In genomic region chr7:37911802-37912122, GRCm38 (mm10) we compare ENCODE assay signal across 14 mouse cellular contexts.
DNase-seq lines count a peak whose midpoint lies in the region; ATAC-seq and TF ChIP-seq lines count a peak whose summit lies in the region.
"Had no signal": no experiment of that assay in that cellular context is flagged by ENCODE, and none has a peak within 500 bp of the region (broad histone marks: within the 10 kb centered on the region; RNA-seq: fewer than 3 reads in every experiment).

No protein-coding gene starts in this region.

- 7% methylated on average over 3 of the region's 3 CpGs for WGBS in forebrain, embryonic 12.5 days
- WGBS in forebrain, embryonic 13.5 days: 22% methylated on average over 3 of the region's 3 CpGs
- WGBS in lung, embryonic 14.5 days: 26% methylated on average over 3 of the region's 3 CpGs
- 21% methylated on average over 3 of the region's 3 CpGs for WGBS in lung, postnatal 0 days
- 30% methylated on average over 3 of the region's 3 CpGs for WGBS in embryonic facial prominence, embryonic 10.5 days
- 26% methylated on average over 3 of the region's 3 CpGs for WGBS in midbrain, embryonic 13.5 days

- no peaks in the 10 kb centered on the region for H3K36me3 ChIP-seq in forebrain, embryonic 12.5 days (replicated peaks)
- no peaks in the 10 kb centered on the region for H3K36me3 ChIP-seq in forebrain, embryonic 13.5 days (ENCODE audit: poor library complexity, severe bottlenecking)
- no peaks in the 10 kb centered on the region for H3K36me3 ChIP-seq in lung, embryonic 14.5 days (ENCODE audit: insufficient read depth)
- H3K36me3 ChIP-seq in lung, postnatal 0 days (ENCODE audit: insufficient read depth, low read length): no peaks in the 10 kb centered on the region
- H3K36me3 ChIP-seq in embryonic facial prominence, embryonic 10.5 days (replicated peaks): no peaks in the 10 kb centered on the region
- no peaks in the 10 kb centered on the region for H3K36me3 ChIP-seq in midbrain, embryonic 13.5 days
- H3K36me3 ChIP-seq: hindbrain, embryonic 13.5 days; liver, embryonic 15.5 days had no signal

- no peak for ATAC-seq in forebrain, embryonic 12.5 days (ENCODE audit: low FRiP score)
- no peak; the same call in 1 of the 2 replicates for ATAC-seq in forebrain, embryonic 13.5 days
- ATAC-seq in lung, embryonic 14.5 days (ENCODE audit: insufficient read depth): peak; percentile 63
- ATAC-seq in lung, postnatal 0 days: no peak
- peak; percentile 62 for ATAC-seq in midbrain, embryonic 13.5 days

- H3K9ac ChIP-seq in forebrain, embryonic 12.5 days: no peak overlapping the region
- H3K9ac ChIP-seq in forebrain, embryonic 13.5 days: no peak overlapping the region
- H3K9ac ChIP-seq in lung, embryonic 14.5 days: no peak overlapping the region
- no peak overlapping the region for H3K9ac ChIP-seq in lung, postnatal 0 days (replicated peaks; ENCODE audit: low read depth)
- no peak overlapping the region for H3K9ac ChIP-seq in midbrain, embryonic 13.5 days (replicated peaks)
- H3K9ac ChIP-seq: hindbrain, embryonic 13.5 days; liver, embryonic 15.5 days had no signal

- TF ChIP-seq CTCF in lung, embryonic 14.5 days (IDR thresholded peaks at IDR 0.05; ENCODE audit: low read depth): no peak
- TF ChIP-seq CTCF in lung, postnatal 0 days (IDR thresholded peaks at IDR 0.05): no peak

- no peak overlapping the region for H3K4me3 ChIP-seq in forebrain, embryonic 12.5 days (replicated peaks)
- no peak overlapping the region for H3K4me3 ChIP-seq in forebrain, embryonic 13.5 days
- no peak overlapping the region for H3K4me3 ChIP-seq in lung, embryonic 14.5 days (ENCODE audit: low read depth, low read length)
- H3K4me3 ChIP-seq in lung, postnatal 0 days (ENCODE audit: low read depth, low read length): no peak overlapping the region
- no peak overlapping the region for H3K4me3 ChIP-seq in embryonic facial prominence, embryonic 10.5 days
- H3K4me3 ChIP-seq in midbrain, embryonic 13.5 days (replicated peaks): no peak overlapping the region
- H3K4me3 ChIP-seq: hindbrain, embryonic 13.5 days; liver, embryonic 15.5 days had no signal

- H3K27ac ChIP-seq in forebrain, embryonic 12.5 days: peak overlapping the region; percentile 38; the same call in 1 of the 2 replicates
- no peak overlapping the region for H3K27ac ChIP-seq in forebrain, embryonic 13.5 days
- peak overlapping the region; percentile 2; the same call in 1 of the 2 replicates for H3K27ac ChIP-seq in lung, embryonic 14.5 days (ENCODE audit: low read depth)
- no peak overlapping the region for H3K27ac ChIP-seq in lung, postnatal 0 days (ENCODE audit: low read length)
- H3K27ac ChIP-seq in embryonic facial prominence, embryonic 10.5 days (replicated peaks): peak overlapping the region; percentile 72
- H3K27ac ChIP-seq in midbrain, embryonic 13.5 days: no peak overlapping the region
- H3K27ac ChIP-seq: hindbrain, embryonic 13.5 days; liver, embryonic 15.5 days had no signal

- H3K4me1 ChIP-seq in forebrain, embryonic 12.5 days: peaks cover 18% of the 10 kb centered on the region
- H3K4me1 ChIP-seq in forebrain, embryonic 13.5 days: peaks cover 23% of the 10 kb centered on the region
- H3K4me1 ChIP-seq in lung, embryonic 14.5 days (ENCODE audit: insufficient read depth): no peaks in the 10 kb centered on the region
- H3K4me1 ChIP-seq in lung, postnatal 0 days (ENCODE audit: insufficient read depth, low read depth, low read length): no peaks in the 10 kb centered on the region
- peaks cover 37% of the 10 kb centered on the region for H3K4me1 ChIP-seq in embryonic facial prominence, embryonic 10.5 days
- peaks cover 21% of the 10 kb centered on the region; the same call in 1 of the 2 replicates for H3K4me1 ChIP-seq in midbrain, embryonic 13.5 days (replicated peaks)
- H3K4me1 ChIP-seq: liver, embryonic 15.5 days had no signal

- TF ChIP-seq EP300 in lung, postnatal 0 days (IDR thresholded peaks at IDR 0.05): no peak

- no peak for DNase-seq in lung, embryonic 14.5 days
- DNase-seq in lung, postnatal 0 days (ENCODE audit: low spot score): no peak
- peak; percentile 50 for DNase-seq in embryonic facial prominence, embryonic 10.5 days (ENCODE audit: low spot score)
- no peak for DNase-seq in adrenal gland, adult 8-10 months
- no peak for DNase-seq in liver
- DNase-seq: adrenal gland, postnatal 10 days; cerebellum, adult 9-10 months; kidney, adult 2 months; thymus, postnatal 4 days had no signal

- no peaks in the 10 kb centered on the region for H3K27me3 ChIP-seq in forebrain, embryonic 12.5 days
- H3K27me3 ChIP-seq in forebrain, embryonic 13.5 days: no peaks in the 10 kb centered on the region
- H3K27me3 ChIP-seq in lung, embryonic 14.5 days (ENCODE audit: insufficient read depth, low read length): no peaks in the 10 kb centered on the region
- H3K27me3 ChIP-seq in lung, postnatal 0 days (replicated peaks; ENCODE audit: insufficient read depth, low read length): no peaks in the 10 kb centered on the region
- H3K27me3 ChIP-seq in embryonic facial prominence, embryonic 10.5 days (replicated peaks; ENCODE audit: low read depth, poor library complexity, severe bottlenecking): no peaks in the 10 kb centered on the region
- H3K27me3 ChIP-seq in midbrain, embryonic 13.5 days: no peaks in the 10 kb centered on the region
- H3K27me3 ChIP-seq: hindbrain, embryonic 13.5 days; liver, embryonic 15.5 days had no signal

- no peak overlapping the region for H3K4me2 ChIP-seq in forebrain, embryonic 12.5 days
- no peak overlapping the region for H3K4me2 ChIP-seq in forebrain, embryonic 13.5 days
- no peak overlapping the region for H3K4me2 ChIP-seq in lung, embryonic 14.5 days
- H3K4me2 ChIP-seq in lung, postnatal 0 days (replicated peaks; ENCODE audit: low read depth, low read length): no peak overlapping the region
- H3K4me2 ChIP-seq in midbrain, embryonic 13.5 days (replicated peaks): no peak overlapping the region
- H3K4me2 ChIP-seq: hindbrain, embryonic 13.5 days; liver, embryonic 15.5 days had no signal

- H3K9me3 ChIP-seq in forebrain, embryonic 12.5 days: no peaks in the 10 kb centered on the region
- no peaks in the 10 kb centered on the region; the same call in 1 of the 2 replicates for H3K9me3 ChIP-seq in forebrain, embryonic 13.5 days (replicated peaks)
- H3K9me3 ChIP-seq in lung, embryonic 14.5 days (ENCODE audit: low read depth, low read length): no peaks in the 10 kb centered on the region
- no peaks in the 10 kb centered on the region for H3K9me3 ChIP-seq in lung, postnatal 0 days (ENCODE audit: low read length)
- no peaks in the 10 kb centered on the region for H3K9me3 ChIP-seq in embryonic facial prominence, embryonic 10.5 days
- no peaks in the 10 kb centered on the region for H3K9me3 ChIP-seq in midbrain, embryonic 13.5 days
- H3K9me3 ChIP-seq: hindbrain, embryonic 13.5 days; liver, embryonic 15.5 days had no signal

Comparison
In these comparisons a context has a peak if more than half of its experiments do, and no peak if none do; other contexts are left out.
1. ATAC-seq: peak in lung, embryonic 14.5 days (single experiment) and midbrain, embryonic 13.5 days (single experiment); none in forebrain, embryonic 12.5 days (single experiment), forebrain, embryonic 13.5 days (single experiment) and lung, postnatal 0 days (single experiment).
2. H3K27ac ChIP-seq: peak in forebrain, embryonic 12.5 days (single experiment), lung, embryonic 14.5 days (single experiment) and embryonic facial prominence, embryonic 10.5 days (single experiment); none in forebrain, embryonic 13.5 days (single experiment), lung, postnatal 0 days (single experiment) and midbrain, embryonic 13.5 days (single experiment).